In genomic region chr1:131761079-131761831, GRCm38 (mm10) we compare ENCODE assay signal across 9 mouse cellular contexts. TPM values are rescaled to one million over a fixed set of nuclear protein-coding genes. Genes with fewer than 3 reads are reported as not detected.
DNase-seq lines count a peak whose midpoint lies in the region; ATAC-seq lines count a peak whose summit lies in the region.
"Had no signal": no experiment of that assay in that cellular context is flagged by ENCODE, and none has a peak within 500 bp of the region (broad histone marks: within the 10 kb centered on the region; RNA-seq: fewer than 3 reads in every experiment).

No protein-coding gene starts in this region.

- DNase-seq in heart, adult 11 months = peak; percentile 84
- peak; percentile 5 for DNase-seq in urinary bladder, postnatal 10 days (ENCODE audit: low spot score)
- DNase-seq in urinary bladder, adult 18-20 months (ENCODE audit: low spot score in 2 of 2) = no peak
- peak; percentile 39 for DNase-seq in lung, postnatal 14 days
- DNase-seq in neural tube, embryonic 10.5 days (ENCODE audit: extremely low spot score, low spot score) = no peak
- no peak for DNase-seq in B cell, adult 2 months
- DNase-seq: lung, embryonic 14.5 days had no signal

- H3K4me1 ChIP-seq in heart, embryonic 11.5 days (ENCODE audit: control insufficient read depth, insufficient read depth, low read length) = no peaks in the 10 kb centered on the region

- no peak overlapping the region for H3K4me2 ChIP-seq in heart, embryonic 11.5 days
- H3K4me2 ChIP-seq: lung, embryonic 14.5 days had no signal

- WGBS in heart, embryonic 11.5 days (ENCODE audit: insufficient replicate concordance) = 71% methylated on average over 13 of the region's 13 CpGs

- peaks cover 2% of the 10 kb centered on the region; the same call in 1 of the 2 replicates for H3K27me3 ChIP-seq in heart, embryonic 11.5 days (ENCODE audit: control insufficient read depth, insufficient read depth, low read length)

- H3K4me3 ChIP-seq in heart, embryonic 11.5 days (ENCODE audit: low read depth, low read length) = no peak overlapping the region

- no peak for ATAC-seq in heart, embryonic 11.5 days (replicated peaks; ENCODE audit: insufficient number of reproducible peaks, low FRiP score, low TSS enrichment)
- ATAC-seq: hindbrain, postnatal 0 days had no signal

- no peak overlapping the region for H3K27ac ChIP-seq in heart, embryonic 11.5 days (ENCODE audit: low read depth, low read length)
- H3K27ac ChIP-seq: hindbrain, postnatal 0 days had no signal

- no peaks in the 10 kb centered on the region for H3K36me3 ChIP-seq in heart, embryonic 11.5 days (ENCODE audit: control insufficient read depth, insufficient read depth, low read length)

- H3K9me3 ChIP-seq in heart, embryonic 11.5 days (replicated peaks; ENCODE audit: control insufficient read depth, low read length) = no peaks in the 10 kb centered on the region

- H3K9ac ChIP-seq in heart, embryonic 11.5 days (ENCODE audit: low read depth, low read length) = no peak overlapping the region
- H3K9ac ChIP-seq: lung, embryonic 14.5 days had no signal

RNA-seq across cellular contexts. Expression of gene Slc26a9, which starts 17.4 kb away (rescaled TPM):
- not detected in 2 replicates for polyA plus RNA-seq in heart, embryonic 11.5 days (2014; fragmentation: Nextera tagmentation; extraction: Ambion mirVana)

RNA-seq across cellular contexts. Expression of gene Pm20d1, which starts 35.9 kb away (rescaled TPM):
- polyA plus RNA-seq in heart, embryonic 11.5 days (2014; fragmentation: Nextera tagmentation; extraction: Ambion mirVana) = 0.75 and 1.3 TPM in 2 replicates

Comparison
In these comparisons a context has a peak if more than half of its experiments do, and no peak if none do; other contexts are left out.
1. DNase-seq: peak in heart, adult 11 months (single experiment), urinary bladder, postnatal 10 days (single experiment) and lung, postnatal 14 days (single experiment); none in urinary bladder, adult 18-20 months (0 of 2), neural tube, embryonic 10.5 days (single experiment) and B cell, adult 2 months (0 of 2).